In genomic region chr7:128554502-128554901, GRCm38 (mm10) we compare ENCODE assay signal across 9 mouse cellular contexts. TPM values are rescaled to one million over a fixed set of nuclear protein-coding genes. Genes with fewer than 3 reads are reported as not detected.
A peak's percentile ranks its signal among the peaks of the same experiment; 100 is the strongest.
DNase-seq lines count a peak whose midpoint lies in the region; ATAC-seq and TF ChIP-seq lines count a peak whose summit lies in the region.
"Had no signal": no experiment of that assay in that cellular context is flagged by ENCODE, and none has a peak within 500 bp of the region (broad histone marks: within the 10 kb centered on the region; RNA-seq: fewer than 3 reads in every experiment).

No protein-coding gene starts in this region.

- no peak for TF ChIP-seq CTCF in G1E (IDR thresholded peaks at IDR 0.05; ENCODE audit: low read depth, low read length)

- 55% methylated on average over 6 of the region's 6 CpGs for WGBS in heart, embryonic 12.5 days
- WGBS in liver, embryonic 12.5 days (ENCODE audit: insufficient replicate concordance), result 43% methylated on average over 6 of the region's 6 CpGs
- WGBS in liver, embryonic 11.5 days, result 65% methylated on average over 6 of the region's 6 CpGs

- intact Hi-C loops in heart, postnatal 14 days (cut with DNase I), result loop anchor here (5.0 kb wide), 1 partner anchor 82 kb away; no protein-coding TSS in a partner anchor
- intact Hi-C loops in left cerebral cortex, postnatal 36 days (cut with DNase I), result loop anchor here (5.0 kb wide), 1 partner anchor 58 kb away; the partner anchor contains the start of gene Inpp5f

- H3K9me3 ChIP-seq in heart, embryonic 12.5 days (replicated peaks), result 0 out of 2 replicates have a peak, but pooled peaks cover 2% of the 10 kb centered on the region
- H3K9me3 ChIP-seq in G1E (replicated peaks), result no peaks in the 10 kb centered on the region
- no peaks in the 10 kb centered on the region for H3K9me3 ChIP-seq in liver, embryonic 12.5 days (replicated peaks)
- H3K9me3 ChIP-seq in liver, embryonic 11.5 days (ENCODE audit: control insufficient read depth, low read length), result no peaks in the 10 kb centered on the region
- H3K9me3 ChIP-seq: forebrain, embryonic 12.5 days had no signal

- H3K4me2 ChIP-seq in heart, embryonic 12.5 days, result no peak overlapping the region
- H3K4me2 ChIP-seq in liver, embryonic 12.5 days, result no peak overlapping the region
- no peak overlapping the region for H3K4me2 ChIP-seq in liver, embryonic 11.5 days
- H3K4me2 ChIP-seq: forebrain, embryonic 12.5 days had no signal

- no peaks in the 10 kb centered on the region for H3K36me3 ChIP-seq in heart, embryonic 12.5 days
- no peaks in the 10 kb centered on the region for H3K36me3 ChIP-seq in G1E (replicated peaks)
- H3K36me3 ChIP-seq in liver, embryonic 12.5 days, result no peaks in the 10 kb centered on the region
- H3K36me3 ChIP-seq in liver, embryonic 11.5 days (ENCODE audit: control insufficient read depth, insufficient read depth, low read length), result no peaks in the 10 kb centered on the region
- H3K36me3 ChIP-seq: forebrain, embryonic 12.5 days had no signal

- H3K9ac ChIP-seq in heart, embryonic 12.5 days, result no peak overlapping the region
- no peak overlapping the region for H3K9ac ChIP-seq in liver, embryonic 12.5 days
- H3K9ac ChIP-seq in liver, embryonic 11.5 days (ENCODE audit: low read depth, low read length), result no peak overlapping the region
- H3K9ac ChIP-seq: forebrain, embryonic 12.5 days had no signal

- ATAC-seq in heart, embryonic 12.5 days (ENCODE audit: insufficient number of reproducible peaks, low FRiP score), result 0 out of 2 replicates have a peak, but pooled peaks have one; percentile 15
- ATAC-seq in G1E (ENCODE audit: extremely low read depth, insufficient number of reproducible peaks, low FRiP score, poor library complexity, severe bottlenecking), result peak; percentile 80
- no peak for ATAC-seq in liver, embryonic 12.5 days
- ATAC-seq in liver, embryonic 11.5 days (replicated peaks; ENCODE audit: low FRiP score), result no peak

- DNase-seq in heart, postnatal 14 days, result no peak
- peak; percentile 81 for DNase-seq in 3134 (ENCODE audit: extremely low read depth, insufficient read length, low spot score)
- DNase-seq in G1E (ENCODE audit: low spot score), result no peak
- peak; percentile 46 to 54 for DNase-seq in left cerebral cortex, postnatal 36 days (ENCODE audit: low spot score in 2 of 2)
- no peak for DNase-seq in layer of hippocampus, postnatal 25 days (ENCODE audit: extremely low spot score in 1 of 2, low spot score in 1 of 2)
- DNase-seq in liver, embryonic 11.5 days (ENCODE audit: low spot score), result no peak

- no peak overlapping the region for H3K27ac ChIP-seq in heart, embryonic 12.5 days (ENCODE audit: poor library complexity, severe bottlenecking)
- no peak overlapping the region for H3K27ac ChIP-seq in liver, embryonic 12.5 days
- H3K27ac ChIP-seq in liver, embryonic 11.5 days (ENCODE audit: low read depth, low read length), result no peak overlapping the region
- H3K27ac ChIP-seq: forebrain, embryonic 12.5 days had no signal

- no peaks in the 10 kb centered on the region for H3K27me3 ChIP-seq in heart, embryonic 12.5 days (replicated peaks)
- no peaks in the 10 kb centered on the region for H3K27me3 ChIP-seq in G1E (ENCODE audit: insufficient read depth, low read length)
- no peaks in the 10 kb centered on the region for H3K27me3 ChIP-seq in liver, embryonic 12.5 days (replicated peaks)
- no peaks in the 10 kb centered on the region for H3K27me3 ChIP-seq in liver, embryonic 11.5 days (replicated peaks; ENCODE audit: control insufficient read depth, insufficient read depth, low read length)
- H3K27me3 ChIP-seq: forebrain, embryonic 12.5 days had no signal

- H3K4me1 ChIP-seq in heart, embryonic 12.5 days (replicated peaks), result peaks cover 26% of the 10 kb centered on the region
- peaks cover 36% of the 10 kb centered on the region for H3K4me1 ChIP-seq in G1E (ENCODE audit: insufficient read depth, low read depth, low read length)
- H3K4me1 ChIP-seq in liver, embryonic 12.5 days, result no peaks in the 10 kb centered on the region
- no peaks in the 10 kb centered on the region for H3K4me1 ChIP-seq in liver, embryonic 11.5 days (replicated peaks; ENCODE audit: control insufficient read depth, insufficient read depth, low read length)

- no peak overlapping the region for H3K4me3 ChIP-seq in heart, embryonic 12.5 days
- H3K4me3 ChIP-seq in G1E (ENCODE audit: low read depth, low read length), result no peak overlapping the region
- no peak overlapping the region for H3K4me3 ChIP-seq in liver, embryonic 12.5 days
- no peak overlapping the region for H3K4me3 ChIP-seq in liver, embryonic 11.5 days (ENCODE audit: low read depth, low read length)
- H3K4me3 ChIP-seq: forebrain, embryonic 12.5 days had no signal

RNA-seq across cellular contexts. Expression of gene Bag3, which starts 31.1 kb away (rescaled TPM):
- polyA plus RNA-seq in heart, embryonic 12.5 days (2016; fragmentation: Nextera tagmentation; extraction: Ambion mirVana), result 21.3 and 22.0 TPM in 2 replicates
- 100 to 1,000 TPM; 165 to 182 TPM for total RNA-seq in heart, postnatal 14 days (2021)
- 17.7 and 20.9 TPM in 2 replicates for total RNA-seq in G1E (2014; fragmentation: Nextera tagmentation)
- total RNA-seq in G1E (2017), result 5.7 and 9.1 TPM in 2 replicates
- 107 and 121 TPM in 2 replicates for polyA plus RNA-seq in G1E (2012)
- total RNA-seq in left cerebral cortex, postnatal 36 days (2021), result 1 to 10 TPM; 6.0 to 7.7 TPM
- 5.5 TPM in 2 replicates for polyA plus RNA-seq in liver, embryonic 12.5 days (2016; fragmentation: Nextera tagmentation; extraction: Ambion mirVana)
- total RNA-seq in layer of hippocampus, postnatal 25 days (2021), result 1 to 10 TPM; 9.7 TPM
- 10.3 and 12.5 TPM in 2 replicates for polyA plus RNA-seq in liver, embryonic 11.5 days (2014; fragmentation: Nextera tagmentation; extraction: Ambion mirVana)

RNA-seq across cellular contexts. Expression of gene Inpp5f, which starts 56.6 kb away (rescaled TPM):
- polyA plus RNA-seq in heart, embryonic 12.5 days (2016; fragmentation: Nextera tagmentation; extraction: Ambion mirVana), result 12.1 and 13.8 TPM in 2 replicates
- total RNA-seq in heart, postnatal 14 days (2021), result 1 to 10 TPM; 6.4 to 7.1 TPM
- total RNA-seq in G1E (2014; fragmentation: Nextera tagmentation), result 40.6 and 44.0 TPM in 2 replicates
- total RNA-seq in G1E (2017), result 21.4 and 23.8 TPM in 2 replicates
- 5.6 and 7.6 TPM in 2 replicates for polyA plus RNA-seq in G1E (2012)
- 10 to 100 TPM; 88.9 to 94.6 TPM for total RNA-seq in left cerebral cortex, postnatal 36 days (2021)
- 9.3 and 10.2 TPM in 2 replicates for polyA plus RNA-seq in liver, embryonic 12.5 days (2016; fragmentation: Nextera tagmentation; extraction: Ambion mirVana)
- 100 to 1,000 TPM; 125 to 129 TPM for total RNA-seq in layer of hippocampus, postnatal 25 days (2021)
- polyA plus RNA-seq in liver, embryonic 11.5 days (2014; fragmentation: Nextera tagmentation; extraction: Ambion mirVana), result 20.0 and 22.7 TPM in 2 replicates

Comparison
In these comparisons a context has a peak if more than half of its experiments do, and no peak if none do; other contexts are left out.
1. ATAC-seq: peak in heart, embryonic 12.5 days (single experiment) and G1E (single experiment); none in liver, embryonic 12.5 days (single experiment) and liver, embryonic 11.5 days (single experiment).
2. DNase-seq: peak in 3134 (single experiment) and left cerebral cortex, postnatal 36 days (2 of 2); none in heart, postnatal 14 days (0 of 2), G1E (single experiment), layer of hippocampus, postnatal 25 days (0 of 2) and liver, embryonic 11.5 days (single experiment).
3. RNA of gene Bag3, which starts 31.1 kb away (total RNA-seq): 165 to 182 TPM in heart, postnatal 14 days; 5.7 to 20.9 TPM in G1E, 9.7 TPM in layer of hippocampus, postnatal 25 days and 6.0 to 7.7 TPM in left cerebral cortex, postnatal 36 days; every median in the first group is over 4 times any median in the second.